Mouse (Mus musculus): ENCODE data around the gene Gm5431. TPM values are rescaled to one million over a fixed set of nuclear protein-coding genes. Genes with fewer than 3 reads are reported as not detected.
"Not testable (repeated sequence)": the region's sequence is repeated elsewhere in the genome, so short reads cannot be mapped to it uniquely, and the experiment has no call there.

The Gm5431 gene
- polyA plus RNA-seq (2012; ENCODE audit: insufficient read depth, insufficient read length, missing spikeins): 43.3 and 53.0 TPM in 2 replicates

DNA sequence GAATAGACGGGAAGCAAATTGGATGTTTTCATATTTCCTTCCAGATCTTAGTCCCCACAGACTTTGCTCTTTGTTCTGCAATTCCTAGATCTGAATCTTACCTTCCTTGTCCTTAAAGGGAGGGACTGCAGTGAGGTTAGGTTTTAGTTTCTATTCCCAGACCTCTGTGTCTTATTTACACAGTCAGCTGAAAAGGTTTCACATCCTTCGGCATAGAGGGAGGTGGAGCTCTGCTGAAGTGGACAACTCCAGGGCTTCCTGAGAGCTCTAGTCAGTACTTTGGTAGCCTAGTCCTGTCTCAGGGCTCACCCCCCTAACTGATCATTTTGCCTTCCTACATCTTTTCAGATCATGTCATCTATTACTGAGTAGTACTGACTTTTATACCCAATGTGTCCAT lies at the start of gene Gm5431:
Gene Gm5431 (minus strand): TSS at position 194 of the 400 bp plus-strand sequence.
- peaks cover 32% of the 10 kb centered on the region for H3K4me1 ChIP-seq (ENCODE audit: control insufficient read depth, insufficient read depth, low read length)
- H3K27ac ChIP-seq (ENCODE audit: insufficient read depth, low read depth, low read length): peak within 1 kb of the TSS; percentile 99
- H3K4me3 ChIP-seq (ENCODE audit: insufficient read depth, low read length): peak within 1 kb of the TSS; percentile 27
- TF ChIP-seq POLR2A (IDR thresholded peaks at IDR 0.05; ENCODE audit: borderline replicate concordance, low read depth, low read length): no peak
- TF ChIP-seq CTCF (IDR thresholded peaks at IDR 0.05; ENCODE audit: low read depth, low read length): no peak

DNA sequence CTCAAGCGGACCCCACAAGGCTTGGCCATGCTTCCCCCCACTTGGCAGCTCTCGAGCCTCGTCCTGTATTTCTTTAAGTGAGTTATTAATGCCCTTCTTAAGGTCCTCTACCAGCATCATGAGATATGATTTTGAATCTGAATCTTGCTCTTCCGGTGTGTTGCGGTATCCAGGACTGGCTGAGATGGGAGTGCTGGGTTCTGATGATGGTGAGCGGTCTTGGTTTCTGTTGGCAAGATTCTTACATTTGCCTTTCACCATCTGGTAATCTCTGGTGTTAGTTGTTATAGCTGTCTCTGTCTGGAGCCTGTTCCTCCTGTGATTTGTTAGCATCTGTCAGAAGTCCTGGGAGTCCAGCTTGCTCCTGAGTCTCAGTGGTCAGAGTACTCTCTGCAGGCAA lies 44.1 kb upstream of the Gm5431 start, which contains the start of gene Psme2b:
Gene Psme2b (minus strand): TSS at position 101 of the 400 bp plus-strand sequence.
- H3K27ac ChIP-seq (ENCODE audit: insufficient read depth, low read depth, low read length); H3K4me3 ChIP-seq (ENCODE audit: insufficient read depth, low read length); H3K4me1 ChIP-seq (ENCODE audit: control insufficient read depth, insufficient read depth, low read length): not testable (repeated sequence)

DNA sequence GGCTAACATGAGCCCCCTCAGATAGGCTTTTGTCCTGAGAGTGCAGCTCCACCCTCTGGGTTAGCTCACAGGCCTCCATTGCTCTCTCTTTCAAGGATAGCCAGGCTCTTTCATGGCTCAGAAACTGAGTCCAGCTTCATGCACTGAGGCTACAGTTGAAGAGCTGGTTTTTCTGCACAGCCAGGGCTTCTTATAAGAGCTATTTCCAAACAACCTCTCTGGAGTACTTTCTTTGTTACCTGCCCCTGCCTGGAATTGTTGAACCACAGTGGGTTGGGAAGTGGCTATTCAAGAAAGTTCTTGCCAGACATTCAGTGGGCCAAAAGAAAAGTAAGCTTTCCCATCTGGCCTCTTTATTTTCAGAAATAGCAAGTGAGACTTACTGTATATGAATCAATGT lies 37.3 kb upstream of the Gm5431 start:
- H3K27ac ChIP-seq (ENCODE audit: insufficient read depth, low read depth, low read length); H3K4me3 ChIP-seq (ENCODE audit: insufficient read depth, low read length): not testable (repeated sequence)

DNA sequence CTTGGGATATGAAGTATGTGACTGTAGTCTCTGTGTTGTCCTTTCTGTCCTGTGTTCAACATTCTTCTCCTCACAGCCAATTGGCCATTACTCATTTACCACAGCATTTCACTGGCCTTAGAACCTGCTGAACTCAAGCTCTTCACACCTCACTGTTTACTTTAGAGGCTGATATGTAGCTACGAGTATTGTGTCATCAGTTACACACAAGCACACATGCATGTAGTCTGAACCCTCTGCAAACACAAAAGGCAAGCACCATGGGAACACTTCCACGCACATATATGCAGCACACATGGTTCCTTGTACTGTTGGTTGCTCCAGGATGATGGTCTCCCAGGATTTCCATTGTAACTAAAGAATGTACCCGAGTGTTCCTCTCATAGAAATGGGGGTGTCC lies 33.3 kb upstream of the Gm5431 start:
- H3K4me3 ChIP-seq (ENCODE audit: insufficient read depth, low read length); H3K4me1 ChIP-seq (ENCODE audit: control insufficient read depth, insufficient read depth, low read length); H3K27ac ChIP-seq (ENCODE audit: insufficient read depth, low read depth, low read length): not testable (repeated sequence)

More for the DNA sequence above, 37.3 kb upstream of the Gm5431 start:
- not testable (repeated sequence) for H3K4me1 ChIP-seq (ENCODE audit: control insufficient read depth, insufficient read depth, low read length)

DNA sequence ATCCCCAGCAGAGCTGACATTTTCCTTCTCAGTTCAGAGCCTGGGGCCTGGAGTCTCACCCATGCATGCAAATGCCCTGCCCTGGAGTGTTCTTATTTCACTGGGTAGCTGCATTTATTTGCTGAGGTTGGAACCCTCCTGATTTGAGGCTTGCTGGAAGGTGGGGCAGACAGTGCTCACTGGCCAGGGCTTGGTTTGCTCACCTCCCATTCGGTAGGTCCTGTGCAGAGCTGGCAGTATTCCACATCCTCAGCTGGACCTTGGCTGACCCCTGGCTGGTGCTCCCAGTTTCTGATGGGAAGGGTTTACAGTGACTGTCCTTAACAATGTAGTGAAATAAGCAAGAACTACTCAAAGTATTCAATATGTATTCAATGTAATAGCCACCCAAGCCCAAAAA lies 31.9 kb upstream of the Gm5431 start:
- not testable (repeated sequence) for H3K4me3 ChIP-seq (ENCODE audit: insufficient read depth, low read length); H3K27ac ChIP-seq (ENCODE audit: insufficient read depth, low read depth, low read length); H3K4me1 ChIP-seq (ENCODE audit: control insufficient read depth, insufficient read depth, low read length)

DNA sequence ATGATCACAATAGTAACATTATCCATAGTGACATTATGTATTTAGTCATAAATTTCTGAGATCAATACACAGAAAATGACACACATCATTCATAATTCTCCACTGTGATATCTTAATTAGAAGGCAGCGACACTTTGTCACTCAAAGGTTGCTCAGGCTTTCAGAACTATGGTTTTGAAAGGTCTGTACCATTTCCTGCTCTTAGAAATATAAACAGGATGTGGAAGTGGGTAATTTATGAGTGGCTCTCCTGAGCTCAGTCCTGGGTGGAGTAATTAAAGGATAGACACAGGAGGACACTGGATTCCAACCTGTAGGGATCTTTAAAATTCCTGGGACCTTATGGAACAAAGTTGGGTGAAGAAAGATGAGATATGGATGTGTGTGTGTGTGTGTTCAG lies 31.4 kb upstream of the Gm5431 start:
- H3K4me1 ChIP-seq (ENCODE audit: control insufficient read depth, insufficient read depth, low read length); H3K27ac ChIP-seq (ENCODE audit: insufficient read depth, low read depth, low read length); H3K4me3 ChIP-seq (ENCODE audit: insufficient read depth, low read length): not testable (repeated sequence)

DNA sequence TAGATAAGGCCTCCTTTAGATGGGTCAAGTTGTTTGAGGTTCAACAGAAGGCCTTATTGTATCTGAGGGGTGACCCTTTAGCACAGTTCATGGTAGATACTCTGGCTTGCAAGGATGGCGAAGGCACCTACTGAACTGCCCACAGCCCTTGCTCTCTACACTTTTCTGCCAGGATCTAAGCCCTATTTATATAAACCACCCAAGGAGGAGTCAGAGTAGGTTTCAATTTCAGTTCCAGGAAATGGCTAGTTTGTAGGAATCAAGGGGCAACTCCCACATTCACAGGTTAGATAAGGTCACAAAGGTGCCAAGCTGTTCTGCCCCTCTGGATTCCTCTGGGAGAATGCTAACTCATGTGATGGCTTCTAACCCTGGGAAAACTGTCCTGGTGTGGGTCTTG lies 26.1 kb upstream of the Gm5431 start:
- not testable (repeated sequence) for H3K4me1 ChIP-seq (ENCODE audit: control insufficient read depth, insufficient read depth, low read length); H3K4me3 ChIP-seq (ENCODE audit: insufficient read depth, low read length); H3K27ac ChIP-seq (ENCODE audit: insufficient read depth, low read depth, low read length)

DNA sequence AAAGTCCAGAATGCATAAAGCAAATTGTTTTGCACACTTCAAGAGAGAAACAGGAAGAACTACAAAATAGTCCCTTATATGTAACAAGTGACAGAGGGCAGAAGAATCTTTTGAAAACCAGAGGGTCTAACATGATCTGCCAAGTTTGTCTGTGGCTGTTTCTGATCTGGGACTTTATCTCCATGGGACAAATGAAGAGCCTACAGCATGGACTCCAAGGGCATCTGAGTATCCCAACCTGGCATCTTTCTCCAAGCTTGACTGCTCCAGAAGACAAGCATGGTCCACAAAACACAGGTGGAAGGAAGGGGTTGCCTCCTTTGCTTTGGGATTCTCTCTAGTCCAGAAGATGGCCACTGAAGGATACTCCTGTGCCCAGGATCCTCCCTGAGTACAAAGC lies 24.4 kb upstream of the Gm5431 start:
- H3K27ac ChIP-seq (ENCODE audit: insufficient read depth, low read depth, low read length): not testable (repeated sequence)

DNA sequence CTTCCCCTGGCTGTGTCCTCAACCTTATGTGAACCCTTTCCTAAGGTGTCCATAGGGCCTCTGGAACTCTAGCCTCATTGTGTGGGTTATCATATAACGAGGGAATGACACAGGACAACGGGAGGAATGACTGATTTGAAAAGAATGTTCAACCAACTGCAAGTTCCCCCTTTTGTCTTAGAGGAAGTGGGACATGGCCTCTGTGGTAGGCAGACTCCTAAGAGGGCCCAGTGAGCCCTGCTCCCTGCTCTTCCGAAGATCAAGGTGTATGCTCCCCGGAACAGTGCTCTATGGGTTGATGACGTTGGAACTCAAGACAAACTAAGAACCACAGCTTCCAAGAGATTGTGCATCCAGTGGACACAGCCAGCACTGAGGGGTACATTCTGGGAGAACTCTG lies 21.8 kb upstream of the Gm5431 start:
- peaks cover 13% of the 10 kb centered on the region for H3K4me1 ChIP-seq (ENCODE audit: control insufficient read depth, insufficient read depth, low read length)
- not testable (repeated sequence) for H3K27ac ChIP-seq (ENCODE audit: insufficient read depth, low read depth, low read length)

More for the DNA sequence above, 24.4 kb upstream of the Gm5431 start:
- not testable (repeated sequence) for H3K4me1 ChIP-seq (ENCODE audit: control insufficient read depth, insufficient read depth, low read length); H3K4me3 ChIP-seq (ENCODE audit: insufficient read depth, low read length)

DNA sequence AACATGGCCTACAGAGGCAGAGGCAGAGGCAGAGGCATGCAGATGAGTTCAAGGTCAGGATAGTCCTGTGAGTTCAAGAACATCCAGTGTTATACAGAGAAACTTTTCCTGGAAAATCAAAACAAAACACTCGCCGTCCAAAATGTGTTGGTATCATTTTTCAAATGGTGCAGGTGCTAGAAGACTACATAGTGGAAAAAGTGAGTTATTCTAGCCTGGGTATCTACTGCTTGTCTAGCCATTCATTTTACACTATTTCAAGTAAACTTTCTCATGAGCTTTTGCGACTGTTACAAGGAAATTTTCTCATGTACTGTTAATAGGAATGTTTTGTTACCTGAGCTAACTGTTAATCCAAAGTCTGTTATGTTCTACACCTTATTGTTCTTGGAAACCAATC lies 16.4 kb upstream of the Gm5431 start:
- Histone ChIP-seq H3K4me3 (ENCODE audit: insufficient read depth, low read length) (no peak overlapping the region), H3K27ac (ENCODE audit: insufficient read depth, low read depth, low read length) (no peak overlapping the region), H3K4me1 (ENCODE audit: control insufficient read depth, insufficient read depth, low read length) (peaks cover 12% of the 10 kb centered on the region)
- TF ChIP-seq POLR2A (IDR thresholded peaks at IDR 0.05; ENCODE audit: borderline replicate concordance, low read depth, low read length) (no peak), CTCF (IDR thresholded peaks at IDR 0.05; ENCODE audit: low read depth, low read length) (no peak)

More for the DNA sequence above, 21.8 kb upstream of the Gm5431 start:
- H3K4me3 ChIP-seq (ENCODE audit: insufficient read depth, low read length): not testable (repeated sequence)

DNA sequence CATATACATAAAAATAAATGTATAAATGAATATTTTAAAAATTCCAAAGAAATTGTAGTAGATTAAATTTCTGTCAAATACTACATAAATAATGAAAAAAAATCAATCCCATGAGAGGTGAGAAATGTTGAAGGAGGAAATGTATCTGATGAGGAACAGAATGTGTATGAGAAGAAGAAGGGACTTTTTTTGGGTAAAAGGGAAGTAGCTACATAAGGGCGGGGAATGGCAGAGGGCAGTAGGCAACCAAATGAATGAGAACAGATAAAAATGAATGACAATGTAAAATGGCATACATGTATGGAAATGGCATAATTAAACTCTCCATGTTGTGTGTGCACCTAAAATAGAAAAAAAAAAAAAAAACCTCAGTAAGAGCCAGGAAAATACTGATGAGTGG lies 11.6 kb upstream of the Gm5431 start:
- H3K4me1 ChIP-seq (ENCODE audit: control insufficient read depth, insufficient read depth, low read length): peaks cover 5% of the 10 kb centered on the region; the same call in 1 of the 2 replicates
- TF ChIP-seq CTCF (IDR thresholded peaks at IDR 0.05; ENCODE audit: low read depth, low read length) (no peak), POLR2A (IDR thresholded peaks at IDR 0.05; ENCODE audit: borderline replicate concordance, low read depth, low read length) (no peak)
- no peak overlapping the region for H3K4me3 ChIP-seq (ENCODE audit: insufficient read depth, low read length)
- H3K27ac ChIP-seq (ENCODE audit: insufficient read depth, low read depth, low read length): no peak overlapping the region

DNA sequence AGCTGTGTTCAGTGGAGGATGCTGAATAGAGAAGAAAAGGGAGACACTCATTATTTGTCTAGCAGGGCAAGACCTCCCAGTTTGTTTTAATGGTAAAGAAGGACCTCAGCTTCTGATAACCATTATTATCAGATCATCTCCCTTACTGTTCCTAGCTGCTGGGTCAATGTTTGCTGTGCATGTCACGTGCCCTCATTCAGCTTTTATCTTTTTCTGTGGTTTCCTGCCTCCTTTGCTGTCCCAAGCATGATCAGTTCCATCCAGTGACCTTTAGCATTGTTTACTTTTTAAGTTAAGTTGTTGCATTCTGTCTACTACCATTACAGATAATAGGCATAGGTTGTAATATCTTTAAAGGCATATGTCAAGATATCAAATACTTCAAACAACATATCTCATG lies 6.4 kb upstream of the Gm5431 start:
- H3K4me1 ChIP-seq (ENCODE audit: control insufficient read depth, insufficient read depth, low read length): no peaks in the 10 kb centered on the region; the same call in none of the 2 replicates

DNA sequence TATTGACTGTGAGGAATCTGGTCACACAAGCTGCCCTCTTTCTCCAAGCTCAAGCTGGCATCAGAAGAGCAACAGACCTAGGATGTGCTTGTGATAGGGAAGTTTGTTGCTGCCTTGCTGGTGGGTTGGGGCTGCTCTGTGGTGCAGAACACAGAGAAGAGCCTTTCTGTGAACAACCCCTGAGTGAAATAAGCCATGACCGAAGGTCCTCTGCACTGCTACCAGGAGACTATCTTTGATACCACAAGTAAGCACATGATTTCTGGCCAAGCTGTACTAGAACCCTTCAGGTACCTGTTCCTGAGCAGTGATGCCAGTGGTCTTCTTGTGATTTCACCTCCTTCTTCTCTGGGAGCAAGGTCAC lies 465 bp downstream of the Gm5431 start:
- Histone ChIP-seq H3K27ac (ENCODE audit: insufficient read depth, low read depth, low read length) (peak overlapping the region; percentile 99), H3K4me1 (ENCODE audit: control insufficient read depth, insufficient read depth, low read length) (peaks cover 32% of the 10 kb centered on the region), H3K4me3 (ENCODE audit: insufficient read depth, low read length) (peak overlapping the region; percentile 27)

More for the DNA sequence above, 6.4 kb upstream of the Gm5431 start:
- TF ChIP-seq POLR2A (IDR thresholded peaks at IDR 0.05; ENCODE audit: borderline replicate concordance, low read depth, low read length): no peak
- no peak for TF ChIP-seq CTCF (IDR thresholded peaks at IDR 0.05; ENCODE audit: low read depth, low read length)
- Histone ChIP-seq H3K27ac (ENCODE audit: insufficient read depth, low read depth, low read length) (no peak overlapping the region), H3K4me3 (ENCODE audit: insufficient read depth, low read length) (no peak overlapping the region)

DNA sequence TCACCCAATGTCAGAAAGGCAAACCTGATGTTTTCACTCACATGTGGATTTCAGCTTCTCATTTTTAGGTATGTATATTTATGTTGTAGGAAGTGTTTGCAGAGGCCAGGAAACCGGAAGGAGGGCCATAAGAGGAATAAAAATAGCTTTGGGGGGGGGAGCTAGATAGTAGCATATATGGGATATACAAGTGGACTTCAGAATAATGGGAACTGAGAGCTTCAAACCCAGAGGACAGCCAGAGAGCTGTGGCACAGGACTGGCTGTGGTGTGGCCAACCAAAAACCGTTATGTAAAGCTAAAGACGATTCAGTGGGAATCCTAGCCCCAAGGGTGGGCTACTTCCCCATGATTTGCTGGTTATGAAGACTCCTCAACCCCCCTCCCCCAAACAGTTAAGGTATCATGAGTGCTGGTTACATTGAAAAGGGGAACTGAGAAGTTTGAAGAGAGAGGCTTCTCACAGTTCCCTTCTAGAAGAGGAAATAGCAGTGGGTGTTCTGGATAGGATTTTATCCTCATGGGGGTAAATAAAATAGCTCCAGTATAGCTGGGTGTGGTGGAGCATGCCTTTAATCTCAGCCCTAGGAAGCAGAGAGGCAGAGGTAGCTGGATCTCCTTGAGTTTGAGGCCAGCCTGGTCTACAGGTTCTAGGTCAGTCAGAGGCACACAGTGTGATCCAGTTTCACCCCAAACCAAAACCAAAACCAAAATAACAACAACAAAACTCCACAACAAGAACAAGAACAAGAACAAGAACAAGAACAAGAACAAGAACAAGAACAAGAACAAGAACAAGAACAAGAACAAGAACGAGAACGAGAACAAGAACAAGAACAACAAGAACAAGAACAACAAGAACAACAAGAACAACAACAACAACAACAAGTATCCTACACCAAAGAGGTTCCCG lies 1.1 kb downstream of the Gm5431 start:
- H3K27ac ChIP-seq (ENCODE audit: insufficient read depth, low read depth, low read length): peak overlapping the region; percentile 99
- H3K4me3 ChIP-seq (ENCODE audit: insufficient read depth, low read length): peak overlapping the region; percentile 27
- peaks cover 32% of the 10 kb centered on the region for H3K4me1 ChIP-seq (ENCODE audit: control insufficient read depth, insufficient read depth, low read length)

All from bone marrow macrophage, adult 2 months (primary cell).